Mouse (Mus musculus) hindbrain, embryonic 11.5 days (tissue): ENCODE measurements around the gene Vangl2. TPM values are rescaled to one million over a fixed set of nuclear protein-coding genes. Genes with fewer than 3 reads are reported as not detected.

Experiments
- ATAC-seq: fragments of 200-750 bp; cut with Nextera tagmentation; 2 replicates; pipeline ENCODE4 v1.8.0; 2017; ENCODE audit warnings: mild to moderate bottlenecking, moderate TSS enrichment, moderate library complexity; ENCODE audit not compliant: low FRiP score
- DNase-seq: peaks from one replicate; pipeline ENCODE4 v3.0.0-alpha.2; 2015; ENCODE audit warnings: low spot score
- H3K27ac ChIP-seq: fragments of 300-500 bp; sonication (generic); 2 replicates; pipeline ENCODE4 v1.5.1; 2014; ENCODE audit warnings: mild to moderate bottlenecking, low read depth, low read length
- H3K27me3 ChIP-seq: fragments of 300-500 bp; sonication (generic); 2 replicates; pipeline ENCODE4 v1.6.1; 2014; ENCODE audit warnings: mild to moderate bottlenecking, low read length, moderate library complexity, mixed read lengths; ENCODE audit not compliant: control insufficient read depth, insufficient read depth
- H3K36me3 ChIP-seq: fragments of 300-500 bp; sonication (generic); 2 replicates; pipeline ENCODE4 v1.6.1; 2014; ENCODE audit warnings: mild to moderate bottlenecking, low read length, moderate library complexity, mixed read lengths; ENCODE audit not compliant: control insufficient read depth, insufficient read depth
- H3K4me1 ChIP-seq: fragments of 300-500 bp; sonication (generic); replicated peaks from 2 replicates; pipeline ENCODE4 v1.6.1; 2014; ENCODE audit warnings: low read length, mixed read lengths; ENCODE audit not compliant: control insufficient read depth, insufficient read depth
- H3K4me2 ChIP-seq: fragments of 300-500 bp; sonication (generic); replicated peaks from 2 replicates; pipeline ENCODE4 v1.6.1; 2014; ENCODE audit warnings: mild to moderate bottlenecking, low read depth, low read length
- H3K4me3 ChIP-seq: fragments of 300-500 bp; sonication (generic); 2 replicates; pipeline ENCODE4 v1.5.1; 2014; ENCODE audit warnings: low read depth, low read length
- H3K9ac ChIP-seq: fragments of 300-500 bp; sonication (generic); 2 replicates; pipeline ENCODE4 v1.6.1; 2014; ENCODE audit warnings: low read depth, low read length
- H3K9me3 ChIP-seq: fragments of 300-500 bp; sonication (generic); 2 replicates; pipeline ENCODE4 v1.6.1; 2016; ENCODE audit warnings: low read length; ENCODE audit not compliant: control insufficient read depth
- WGBS: fragments of 180-500 bp; shearing (Covaris S2); extraction: QIAGEN DNeasy Blood & Tissue Kit; methylation state at CpG from one replicate; pipeline ENCODE4 v1.1.7; 2014; 5-methylcytosine and 5-hydroxymethylcytosine counted together
- polyA plus RNA-seq: library from polyadenylated mRNA; unstranded; fragments of >200 nt; fragmentation: Nextera tagmentation; extraction: Ambion mirVana; gene quantifications from 2 replicates; pipeline ENCODE4 v1.2.1, GENCODE M21; 2014

The Vangl2 gene
- polyA plus RNA-seq, 1 experiment from 2014 or later, result 61.6 TPM

DNA sequence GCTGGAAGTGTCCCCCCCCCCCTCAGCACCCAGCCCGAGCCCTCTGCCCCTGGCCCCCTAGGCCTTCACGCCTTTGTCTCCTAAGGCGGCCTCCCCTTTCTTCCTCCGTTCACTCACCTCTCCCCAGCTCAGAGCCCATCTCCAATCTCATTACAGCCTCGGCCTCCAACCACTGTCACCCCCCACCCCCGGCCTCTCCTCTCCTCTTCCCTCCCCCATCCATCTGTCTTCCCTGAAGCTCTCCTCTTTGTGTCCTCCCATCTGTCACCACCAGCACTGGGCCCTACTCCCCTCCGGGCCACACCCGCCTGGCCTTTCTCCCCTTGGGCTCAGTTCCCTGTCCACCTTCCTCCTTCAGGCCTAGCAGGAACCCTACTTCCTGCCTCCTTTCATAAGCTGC lies 33.0 kb upstream of the Vangl2 start:
- peaks cover 13% of the 10 kb centered on the region for H3K4me1 ChIP-seq

DNA sequence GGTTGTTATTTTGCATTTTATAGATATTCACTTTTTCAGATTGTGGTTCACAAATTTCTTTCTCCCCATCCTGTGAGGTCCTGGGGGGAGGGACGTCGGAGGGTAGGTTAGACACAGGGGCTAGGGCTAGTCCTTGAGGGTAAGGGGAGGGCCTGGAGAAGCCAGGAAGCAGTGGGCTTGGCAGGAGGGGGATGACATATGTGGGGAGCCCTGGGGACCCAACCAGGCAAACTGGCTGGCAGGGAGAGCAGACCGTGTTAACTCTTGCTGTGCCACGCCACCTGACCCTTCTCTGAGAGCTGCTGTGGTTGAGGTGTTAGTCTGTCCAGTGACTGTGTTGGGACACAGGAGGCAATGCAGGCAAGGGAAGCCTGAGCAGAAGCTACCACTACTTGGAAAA lies 32.4 kb upstream of the Vangl2 start:
- H3K4me3 ChIP-seq, result no peak overlapping the region
- DNase-seq (peak; percentile 57), ATAC-seq (peak; percentile 41)
- H3K27me3 ChIP-seq, result no peaks in the 10 kb centered on the region
- no peaks in the 10 kb centered on the region for H3K9me3 ChIP-seq
- H3K36me3 ChIP-seq, result no peaks in the 10 kb centered on the region; the same call in 1 of the 2 replicates
- peaks cover 13% of the 10 kb centered on the region for H3K4me1 ChIP-seq
- WGBS, result 37% methylated on average over 4 of the region's 4 CpGs
- H3K27ac ChIP-seq, result peak overlapping the region; percentile 82
- H3K4me2 ChIP-seq, result no peak overlapping the region
- H3K9ac ChIP-seq, result no peak overlapping the region

More for the DNA sequence above, 33.0 kb upstream of the Vangl2 start:
- 9% methylated on average over 8 of the region's 8 CpGs for WGBS
- peak; percentile 59 for ATAC-seq
- Histone ChIP-seq H3K9me3 (no peaks in the 10 kb centered on the region), H3K4me3 (no peak overlapping the region), H3K36me3 (no peaks in the 10 kb centered on the region; the same call in 1 of the 2 replicates), H3K27ac (peak overlapping the region; percentile 82), H3K9ac (no peak overlapping the region), H3K27me3 (no peaks in the 10 kb centered on the region), H3K4me2 (no peak overlapping the region)
- peak; percentile 67 for DNase-seq

DNA sequence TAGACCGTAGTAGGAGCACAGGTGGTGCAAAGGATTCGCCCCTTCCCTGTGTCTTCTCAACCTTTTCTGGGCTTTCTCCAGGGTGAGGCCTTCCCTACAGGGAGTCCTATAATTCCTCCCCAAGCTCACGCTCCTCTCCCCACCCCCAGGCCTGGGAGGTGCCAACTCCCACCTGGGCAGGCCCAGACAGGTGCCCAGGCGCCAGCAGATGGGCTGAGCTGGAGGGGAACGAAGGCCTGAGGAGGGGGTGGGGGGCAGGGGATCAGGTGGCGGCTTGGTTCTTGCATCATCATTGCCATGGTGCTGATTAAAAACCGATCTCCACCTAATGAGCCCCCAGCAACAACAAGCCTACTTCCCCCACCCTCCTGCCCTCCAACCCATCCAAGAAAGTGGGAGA lies 30.6 kb upstream of the Vangl2 start:
- Histone ChIP-seq H3K27me3 (peaks cover 3% of the 10 kb centered on the region; the same call in 1 of the 2 replicates), H3K36me3 (no peaks in the 10 kb centered on the region), H3K27ac (peak overlapping the region; percentile 82), H3K4me3 (no peak overlapping the region), H3K9ac (no peak overlapping the region), H3K4me2 (no peak overlapping the region; the same call in 1 of the 2 replicates), H3K9me3 (no peaks in the 10 kb centered on the region), H3K4me1 (peaks cover 16% of the 10 kb centered on the region)
- ATAC-seq, result 0 out of 2 replicates have a peak, but pooled peaks have one; percentile 4
- no peak for DNase-seq
- WGBS, result 41% methylated on average over 7 of the region's 7 CpGs

DNA sequence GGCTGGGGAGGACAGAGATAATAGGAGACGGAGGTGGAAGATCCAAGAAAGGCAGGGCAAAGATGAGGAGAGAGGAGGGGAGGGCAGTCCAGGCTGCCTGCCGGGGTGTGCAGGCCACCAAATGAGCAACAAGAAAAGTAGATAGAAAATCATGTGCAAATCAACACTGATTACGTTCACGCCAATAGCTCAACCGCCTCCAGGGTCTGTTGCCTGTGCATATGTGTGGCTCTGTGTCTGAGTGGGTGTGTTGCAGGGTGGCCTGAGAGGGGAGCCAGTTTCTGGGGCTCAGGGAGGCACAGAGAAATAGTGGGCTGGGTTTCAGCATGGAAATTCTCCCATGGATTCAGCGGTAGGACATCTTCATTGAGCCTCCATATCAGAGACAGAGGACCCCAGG lies 30.1 kb upstream of the Vangl2 start:
- Histone ChIP-seq H3K9ac (peak overlapping the region; percentile 11; the same call in 1 of the 2 replicates), H3K27me3 (peaks cover 3% of the 10 kb centered on the region; the same call in 1 of the 2 replicates), H3K36me3 (no peaks in the 10 kb centered on the region), H3K9me3 (no peaks in the 10 kb centered on the region), H3K4me1 (peaks cover 19% of the 10 kb centered on the region), H3K4me3 (no peak overlapping the region), H3K27ac (peak overlapping the region; percentile 82), H3K4me2 (peak overlapping the region; percentile 37)
- WGBS, result 59% methylated on average over 6 of the region's 6 CpGs
- ATAC-seq, result 0 out of 2 replicates have a peak, but pooled peaks have one; percentile 1
- DNase-seq, result no peak

DNA sequence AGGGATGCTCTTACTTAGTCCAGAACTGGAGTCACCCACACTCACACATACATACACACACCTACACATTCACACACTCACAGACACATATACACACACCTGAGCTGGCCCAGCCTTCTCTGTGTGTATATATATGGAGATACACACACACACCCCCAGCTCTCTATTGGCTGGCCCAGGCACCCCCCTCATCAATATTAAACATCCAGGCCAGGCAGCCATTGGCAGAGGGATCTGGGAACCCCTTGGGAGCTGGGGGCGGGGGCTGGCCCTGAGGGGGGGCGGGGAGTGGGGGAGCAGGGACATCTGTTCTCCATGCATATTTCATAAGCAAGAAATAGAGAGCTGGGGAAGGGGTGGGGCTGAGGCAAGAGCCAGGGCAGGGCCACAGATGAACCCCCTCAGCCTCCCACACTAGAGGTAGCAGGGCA lies 29.3 kb upstream of the Vangl2 start, which contains the start of gene Nhlh1:
TSS of gene Nhlh1 (minus strand) at position 83 of the 431 bp plus-strand sequence.
- H3K9ac ChIP-seq, result peak within 1 kb of the TSS; percentile 52
- H3K9me3 ChIP-seq, result no peaks in the 10 kb centered on the region
- H3K36me3 ChIP-seq, result no peaks in the 10 kb centered on the region
- DNase-seq, result peak; percentile 75
- 5% methylated on average over 2 of the region's 2 CpGs for WGBS
- H3K27ac ChIP-seq, result peak within 1 kb of the TSS; percentile 82
- H3K4me1 ChIP-seq, result peaks cover 19% of the 10 kb centered on the region
- peak within 1 kb of the TSS; percentile 37 for H3K4me2 ChIP-seq
- peak within 1 kb of the TSS; percentile 45 for H3K4me3 ChIP-seq
- peak; percentile 82 for ATAC-seq
- H3K27me3 ChIP-seq, result peaks cover 3% of the 10 kb centered on the region; the same call in 1 of the 2 replicates

DNA sequence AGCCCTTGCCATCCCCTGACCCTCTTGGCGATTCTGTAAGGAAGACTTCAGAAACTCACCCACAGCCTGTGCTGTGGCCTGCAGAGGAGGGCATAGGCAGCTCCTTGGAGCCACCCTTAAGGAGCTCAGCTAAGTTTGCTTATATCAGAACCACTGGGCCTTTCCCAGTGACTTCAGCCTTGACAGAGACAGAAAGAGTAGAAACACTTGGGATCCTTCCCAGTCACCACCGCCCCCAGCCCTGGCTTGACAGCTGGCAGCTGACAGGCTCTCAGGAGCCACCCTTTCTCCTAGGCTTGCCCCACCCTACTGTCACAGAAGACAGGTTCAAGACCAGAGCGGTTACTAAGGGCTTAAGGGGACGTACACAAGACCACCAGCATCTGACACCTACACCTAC lies 28.0 kb upstream of the Vangl2 start:
- peak overlapping the region; percentile 45 for H3K4me3 ChIP-seq
- peak overlapping the region; percentile 44 for H3K9ac ChIP-seq
- H3K9me3 ChIP-seq, result no peaks in the 10 kb centered on the region
- no peak for ATAC-seq
- H3K4me1 ChIP-seq, result peaks cover 19% of the 10 kb centered on the region
- H3K36me3 ChIP-seq, result no peaks in the 10 kb centered on the region
- peaks cover 3% of the 10 kb centered on the region; the same call in 1 of the 2 replicates for H3K27me3 ChIP-seq
- 66% methylated on average over 4 of the region's 4 CpGs for WGBS
- no peak for DNase-seq
- no peak overlapping the region for H3K27ac ChIP-seq
- H3K4me2 ChIP-seq, result peak overlapping the region; percentile 37

DNA sequence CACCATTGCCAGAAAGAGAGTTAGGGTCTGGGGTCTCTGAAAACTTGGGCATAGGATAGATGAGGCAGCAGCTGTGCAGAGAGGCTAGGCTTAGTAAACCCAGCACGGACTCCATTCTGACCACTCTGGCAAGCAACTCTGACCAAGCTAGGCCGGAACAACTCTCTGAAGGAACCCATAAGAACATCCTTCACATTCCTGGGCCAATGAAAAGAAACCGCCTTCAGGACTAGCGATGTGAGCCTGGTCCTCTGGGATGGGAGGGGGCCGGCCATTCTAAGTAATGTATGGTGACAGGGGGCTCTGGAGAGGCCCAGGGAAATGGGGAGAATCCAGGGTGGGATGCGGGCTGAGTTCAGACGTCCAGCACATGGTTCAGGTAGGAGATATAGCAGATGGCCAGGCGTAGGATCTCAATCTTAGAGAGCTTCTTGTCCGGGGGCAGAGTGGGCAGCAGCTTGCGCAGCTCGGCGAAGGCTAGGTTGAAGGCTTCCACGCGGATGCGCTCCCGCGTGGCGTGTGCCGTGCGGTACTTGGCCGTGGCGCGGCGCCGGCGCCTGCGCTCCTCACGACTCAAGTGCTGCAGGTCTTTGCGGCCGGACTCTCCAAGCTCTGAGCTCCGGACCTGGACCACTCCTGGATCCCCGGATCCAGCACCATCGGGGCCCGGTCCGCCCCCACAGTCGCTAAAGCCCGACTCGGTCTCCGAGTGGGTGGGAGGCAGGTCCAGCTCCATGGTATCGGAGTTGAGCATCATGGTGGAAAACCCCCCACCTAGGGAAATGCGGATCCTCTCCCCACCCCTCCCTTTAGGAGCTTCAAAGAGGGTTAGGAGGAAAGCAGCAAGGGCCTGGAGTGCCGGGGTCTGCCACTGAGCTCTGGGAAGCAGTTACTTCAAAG lies 25.5 kb upstream of the Vangl2 start:
- Histone ChIP-seq H3K9me3 (no peaks in the 10 kb centered on the region), H3K4me3 (peak overlapping the region; percentile 45), H3K27me3 (peaks cover 3% of the 10 kb centered on the region; the same call in 1 of the 2 replicates), H3K9ac (peak overlapping the region; percentile 61), H3K4me1 (peaks cover 19% of the 10 kb centered on the region), H3K4me2 (peak overlapping the region; percentile 72), H3K36me3 (no peaks in the 10 kb centered on the region), H3K27ac (peak overlapping the region; percentile 31; the same call in 1 of the 2 replicates)
- DNase-seq, result no peak
- 3% methylated on average over 42 of the region's 42 CpGs for WGBS
- ATAC-seq, result no peak

DNA sequence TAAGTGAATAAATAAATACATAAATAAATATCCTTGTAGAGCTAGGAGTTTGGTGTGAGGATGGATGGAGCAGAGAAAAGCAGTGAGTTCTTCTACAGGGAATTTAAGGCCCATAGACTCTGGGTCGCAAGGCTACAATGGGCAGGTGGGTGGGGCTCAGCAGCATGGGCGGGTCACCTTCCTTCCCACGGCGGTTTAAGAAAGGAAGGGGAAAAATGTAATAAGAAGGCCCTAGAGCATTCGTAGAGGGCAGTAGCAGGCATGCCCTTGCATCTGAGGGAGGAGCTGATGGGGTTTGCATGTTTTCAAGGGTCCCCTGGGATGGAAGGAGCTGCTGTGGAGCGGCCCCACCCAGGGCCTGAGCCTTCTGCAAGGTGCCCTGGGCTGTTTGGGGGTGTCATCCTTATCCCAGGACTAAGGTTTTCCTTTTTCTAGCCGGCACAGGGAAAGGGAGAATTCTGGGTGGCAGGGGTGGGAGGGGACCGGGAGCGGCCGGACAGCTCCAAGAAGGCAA lies 24.6 kb upstream of the Vangl2 start:
- 5% methylated on average over 10 of the region's 10 CpGs for WGBS
- ATAC-seq, result no peak
- Histone ChIP-seq H3K4me3 (peak overlapping the region; percentile 45; the same call in 1 of the 2 replicates), H3K4me2 (peak overlapping the region; percentile 72), H3K4me1 (peaks cover 18% of the 10 kb centered on the region), H3K9me3 (no peaks in the 10 kb centered on the region), H3K27ac (no peak overlapping the region; the same call in 1 of the 2 replicates), H3K27me3 (peaks cover 3% of the 10 kb centered on the region; the same call in 1 of the 2 replicates), H3K9ac (no peak overlapping the region), H3K36me3 (no peaks in the 10 kb centered on the region)
- no peak for DNase-seq
